Mouse (Mus musculus) hindbrain, embryonic 16.5 days (tissue): Measurements from ENCODE around the gene Ccnjl. TPM values are rescaled to one million over a fixed set of nuclear protein-coding genes. Genes with fewer than 3 reads are reported as not detected.

Experiments
- ATAC-seq: fragments of 200-750 bp; cut with Nextera tagmentation; 2 replicates; pipeline ENCODE4 v1.8.0; 2017; ENCODE audit warnings: moderate TSS enrichment, moderate library complexity
- H3K27ac ChIP-seq: fragments of 300-500 bp; sonication (generic); 2 replicates; pipeline ENCODE4 v1.5.1; 2014; ENCODE audit warnings: low read depth, mild to moderate bottlenecking, control low read depth, low read length, moderate library complexity
- H3K27me3 ChIP-seq: fragments of 300-500 bp; sonication (generic); replicated peaks from 2 replicates; pipeline ENCODE4 v1.6.1; 2014; ENCODE audit warnings: low read length; ENCODE audit not compliant: control insufficient read depth, insufficient read depth
- H3K36me3 ChIP-seq: fragments of 300-500 bp; sonication (generic); 2 replicates; pipeline ENCODE4 v1.6.1; 2014; ENCODE audit warnings: mild to moderate bottlenecking, low read length, moderate library complexity, mixed read lengths; ENCODE audit not compliant: control insufficient read depth, insufficient read depth
- H3K4me1 ChIP-seq: fragments of 300-500 bp; sonication (generic); 2 replicates; pipeline ENCODE4 v1.6.1; 2014; ENCODE audit warnings: low read depth, low read length; ENCODE audit not compliant: control insufficient read depth, insufficient read depth
- H3K4me2 ChIP-seq: fragments of 300-500 bp; sonication (generic); 2 replicates; pipeline ENCODE4 v1.6.1; 2014; ENCODE audit warnings: mild to moderate bottlenecking, low read length, control low read depth, moderate library complexity
- H3K4me3 ChIP-seq: fragments of 300-500 bp; sonication (generic); 2 replicates; pipeline ENCODE4 v1.5.1; 2014; ENCODE audit warnings: mild to moderate bottlenecking, low read length, control low read depth, moderate library complexity
- H3K9ac ChIP-seq: fragments of 300-500 bp; sonication (generic); 2 replicates; pipeline ENCODE4 v1.6.1; 2014; ENCODE audit warnings: low read depth, mild to moderate bottlenecking, control low read depth, low read length, moderate library complexity
- H3K9me3 ChIP-seq: fragments of 300-500 bp; sonication (generic); 2 replicates; pipeline ENCODE4 v1.6.1; 2014; ENCODE audit warnings: mild to moderate bottlenecking, low read length, moderate library complexity; ENCODE audit not compliant: control insufficient read depth
- WGBS: fragments of 180-500 bp; shearing (Covaris S2); extraction: QIAGEN DNeasy Blood & Tissue Kit; methylation state at CpG from one replicate; pipeline ENCODE4 v1.1.7; 2014; 5-methylcytosine and 5-hydroxymethylcytosine counted together
- polyA plus RNA-seq: library from polyadenylated mRNA; unstranded; fragments of >200 nt; fragmentation: Nextera tagmentation; extraction: Ambion mirVana; gene quantifications from 2 replicates; pipeline ENCODE4 v1.2.1, GENCODE M21; 2015

Ccnjl gene
- polyA plus RNA-seq, 1 experiment from 2014 or later: 7.1 TPM

DNA sequence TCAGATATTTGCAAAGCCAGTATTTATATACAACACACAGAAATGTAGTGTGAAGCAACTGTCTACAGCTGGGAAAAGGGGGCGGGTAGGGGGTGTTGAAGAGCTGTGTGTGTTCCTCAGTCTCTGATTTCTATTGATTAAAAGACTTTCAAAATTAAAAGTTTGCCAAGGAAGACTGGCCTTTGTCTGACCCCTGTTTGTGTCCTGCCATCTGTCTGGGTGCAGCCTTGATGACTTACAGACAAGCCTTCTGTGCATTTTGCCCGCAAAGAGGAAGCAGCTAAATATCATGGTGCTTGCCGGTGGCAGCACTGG lies 46.4 kb downstream of the Ccnjl start:
- ATAC-seq: no peak; the same call in 1 of the 2 replicates
- peaks cover 11% of the 10 kb centered on the region for H3K4me1 ChIP-seq
- H3K36me3 ChIP-seq: no peaks in the 10 kb centered on the region
- H3K9ac ChIP-seq: no peak overlapping the region; the same call in 1 of the 2 replicates
- H3K4me3 ChIP-seq: no peak overlapping the region
- H3K27ac ChIP-seq: no peak overlapping the region; the same call in 1 of the 2 replicates
- H3K9me3 ChIP-seq: no peaks in the 10 kb centered on the region
- WGBS: 17% methylated on average over 3 of the region's 3 CpGs
- peak overlapping the region; percentile 18; the same call in 1 of the 2 replicates for H3K4me2 ChIP-seq
- no peaks in the 10 kb centered on the region for H3K27me3 ChIP-seq

DNA sequence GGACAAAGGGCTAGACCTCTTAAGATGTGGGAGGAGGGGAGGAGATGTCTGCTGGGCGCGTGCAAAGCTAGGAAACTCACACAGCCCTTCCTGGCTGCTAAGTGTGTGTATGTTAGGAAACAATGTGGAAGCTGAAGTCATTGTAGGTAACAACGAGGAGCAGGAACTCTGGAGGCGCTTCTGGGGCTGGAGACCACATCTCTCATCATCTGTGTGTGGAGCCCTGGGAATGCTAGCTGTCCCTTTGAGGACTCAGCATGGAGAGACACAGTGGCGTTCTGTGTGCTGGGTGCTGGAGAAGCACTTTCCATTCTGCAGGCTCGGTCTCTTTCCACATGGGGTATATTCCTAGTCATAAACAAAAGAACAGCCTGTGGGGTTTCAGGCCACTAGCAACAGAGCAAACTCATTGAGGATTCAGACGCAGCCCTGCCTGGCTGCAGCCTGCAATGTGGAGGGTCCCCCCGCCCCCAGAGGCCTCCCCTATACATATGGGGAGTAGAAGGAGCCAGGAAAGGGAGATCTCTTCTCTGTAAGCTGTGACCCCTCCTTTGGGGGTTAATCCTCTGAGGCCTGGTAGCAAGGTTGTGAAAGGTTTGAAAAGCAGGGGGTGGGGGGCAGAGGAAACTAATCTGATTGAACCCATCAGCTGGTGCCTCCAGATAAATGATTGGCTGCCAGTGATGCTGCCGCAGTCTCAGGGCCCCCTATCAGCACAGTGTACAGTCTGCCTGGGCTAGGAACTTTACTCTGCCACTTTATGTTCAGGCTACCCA lies 47.0 kb downstream of the Ccnjl start:
- Histone ChIP-seq H3K27me3 (no peaks in the 10 kb centered on the region), H3K4me2 (peak overlapping the region; percentile 18; the same call in 1 of the 2 replicates), H3K9ac (peak overlapping the region; percentile 41; the same call in 1 of the 2 replicates), H3K9me3 (no peaks in the 10 kb centered on the region), H3K27ac (peak overlapping the region; percentile 26), H3K4me1 (peaks cover 11% of the 10 kb centered on the region), H3K4me3 (no peak overlapping the region), H3K36me3 (no peaks in the 10 kb centered on the region)
- peak; percentile 80 for ATAC-seq
- WGBS: 6% methylated on average over 9 of the region's 9 CpGs

DNA sequence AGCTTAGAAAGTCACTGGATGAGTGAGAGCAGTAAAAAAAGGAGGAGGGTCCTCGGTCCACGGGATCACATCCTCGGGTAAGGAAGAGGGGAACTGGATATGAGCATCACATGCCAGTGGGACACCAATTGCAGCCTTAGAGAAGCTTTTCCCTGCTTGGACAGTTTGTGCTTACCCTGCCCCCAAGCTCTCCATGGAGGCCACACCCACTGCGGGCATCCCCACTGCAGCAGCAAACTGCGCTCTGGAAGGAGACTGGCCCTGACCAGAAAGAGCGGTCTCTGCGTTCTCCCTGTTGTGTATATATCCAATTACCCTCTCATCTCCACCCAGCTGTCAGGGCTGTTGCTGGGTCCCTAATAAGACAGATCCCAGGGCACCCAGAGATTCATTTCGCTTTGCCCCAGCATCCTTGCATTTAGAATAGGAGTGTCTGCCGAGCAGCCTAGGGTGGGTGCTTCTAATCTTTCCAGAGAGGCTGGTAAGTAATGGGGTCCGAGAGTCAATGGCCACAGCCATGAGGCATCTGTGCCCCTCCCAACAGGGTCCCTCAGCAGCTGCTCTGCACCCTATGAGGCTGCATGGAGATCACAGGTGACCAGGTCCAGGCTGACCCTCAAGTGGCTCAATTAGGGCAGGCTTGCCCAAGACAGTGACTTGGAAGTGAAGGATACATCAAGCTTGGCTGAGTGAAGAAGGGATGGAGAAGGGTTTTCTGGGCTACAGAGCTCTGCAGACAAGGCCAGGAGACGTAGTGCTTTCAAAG lies 49.3 kb downstream of the Ccnjl start:
- ATAC-seq: 0 out of 2 replicates have a peak, but pooled peaks have one; percentile 9
- Histone ChIP-seq H3K4me3 (no peak overlapping the region), H3K27ac (no peak overlapping the region), H3K4me2 (no peak overlapping the region), H3K27me3 (no peaks in the 10 kb centered on the region), H3K4me1 (peaks cover 11% of the 10 kb centered on the region), H3K9me3 (no peaks in the 10 kb centered on the region), H3K36me3 (no peaks in the 10 kb centered on the region), H3K9ac (no peak overlapping the region)
- WGBS: 58% methylated on average over 11 of the region's 11 CpGs

DNA sequence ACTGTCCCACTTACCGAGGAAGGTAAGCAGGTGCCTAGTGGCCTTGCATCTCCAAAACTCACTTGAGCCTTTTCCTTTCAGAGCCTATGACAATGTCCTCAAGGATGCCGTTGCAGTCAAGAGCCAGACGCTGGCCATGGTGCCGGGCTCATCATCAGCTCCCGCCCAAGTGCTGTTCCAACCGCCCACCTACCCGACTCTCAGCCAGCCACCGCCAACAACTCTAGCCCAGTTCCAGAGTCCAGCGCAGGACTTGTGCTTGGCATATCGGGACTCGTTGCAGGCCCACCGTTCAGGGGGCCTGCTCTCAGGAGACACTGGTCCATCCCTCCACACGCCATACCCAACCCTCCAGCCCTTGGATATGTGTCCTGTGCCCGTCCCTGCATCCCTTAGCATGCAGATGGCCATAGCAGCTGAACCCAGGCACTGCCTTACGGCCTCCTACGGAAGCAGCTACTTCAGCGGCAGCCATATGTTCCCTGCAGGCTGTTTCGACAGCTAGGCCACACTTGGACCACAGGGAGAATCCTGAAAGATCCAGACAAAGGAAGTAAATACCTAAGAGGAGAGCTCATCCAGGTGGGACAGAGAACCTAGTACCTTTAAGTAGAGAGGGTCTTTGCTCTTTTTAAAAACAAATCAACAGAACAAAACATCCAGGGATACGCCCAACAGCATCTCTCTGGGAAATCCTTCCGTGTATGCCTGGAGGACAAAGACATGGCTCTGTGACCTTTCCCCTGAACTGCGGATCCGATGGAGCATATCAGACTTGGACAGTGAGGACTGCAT lies 56.8 kb downstream of the Ccnjl start:
- Histone ChIP-seq H3K36me3 (no peaks in the 10 kb centered on the region; the same call in 1 of the 2 replicates), H3K4me2 (no peak overlapping the region), H3K9ac (no peak overlapping the region), H3K27me3 (no peaks in the 10 kb centered on the region), H3K27ac (no peak overlapping the region), H3K4me3 (no peak overlapping the region), H3K9me3 (no peaks in the 10 kb centered on the region), H3K4me1 (no peaks in the 10 kb centered on the region)
- WGBS: 84% methylated on average over 22 of the region's 22 CpGs
- no peak for ATAC-seq

DNA sequence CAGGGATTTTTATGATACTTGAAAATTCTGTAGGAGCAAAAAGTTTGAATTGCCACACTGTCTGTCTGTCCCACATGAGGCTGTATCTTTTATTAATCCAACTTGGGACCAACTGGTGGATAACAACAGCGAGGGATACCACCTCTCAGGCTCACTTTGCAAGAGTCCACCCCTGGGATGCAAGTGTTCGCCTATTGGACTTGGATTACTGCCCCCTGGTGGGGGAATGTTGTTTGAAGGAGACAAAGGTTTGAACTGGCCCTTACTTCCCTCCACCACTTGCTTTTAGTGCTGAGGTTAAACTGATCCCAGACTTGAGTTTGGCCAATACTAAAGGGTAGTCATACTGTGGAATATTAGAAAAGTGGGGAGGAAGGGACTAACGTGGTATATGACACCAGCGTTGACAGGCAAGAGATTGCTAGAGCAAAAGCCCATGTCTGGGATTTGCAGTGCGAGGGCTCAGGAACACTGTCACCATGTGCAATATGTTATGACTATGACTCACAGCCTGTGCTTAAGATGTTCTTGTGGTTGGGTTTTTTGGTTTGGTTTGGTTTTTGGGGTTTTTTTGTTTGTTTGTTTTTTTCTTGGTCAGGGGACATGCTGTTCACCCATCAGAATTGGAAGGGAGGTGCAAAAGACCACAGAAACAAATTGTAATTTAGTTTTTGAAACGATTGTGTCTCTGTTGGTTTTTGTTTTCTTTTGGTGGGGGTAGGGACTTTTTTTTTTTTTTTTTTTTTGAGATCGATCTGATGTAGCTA lies 57.9 kb downstream of the Ccnjl start, which contains the start of gene 4933415A04Rik:
Gene 4933415A04Rik, plus strand, starts transcription at position 717 of the 767 bp plus-strand sequence.
- no peak within 1 kb of the TSS for H3K9ac ChIP-seq
- H3K27me3 ChIP-seq: no peaks in the 10 kb centered on the region
- no peak within 1 kb of the TSS for H3K27ac ChIP-seq
- H3K4me3 ChIP-seq: no peak within 1 kb of the TSS
- no peaks in the 10 kb centered on the region for H3K9me3 ChIP-seq
- 73% methylated on average over 7 of the region's 7 CpGs for WGBS
- H3K36me3 ChIP-seq: no peaks in the 10 kb centered on the region; the same call in 1 of the 2 replicates
- ATAC-seq: no peak
- no peak within 1 kb of the TSS for H3K4me2 ChIP-seq
- no peaks in the 10 kb centered on the region for H3K4me1 ChIP-seq

DNA sequence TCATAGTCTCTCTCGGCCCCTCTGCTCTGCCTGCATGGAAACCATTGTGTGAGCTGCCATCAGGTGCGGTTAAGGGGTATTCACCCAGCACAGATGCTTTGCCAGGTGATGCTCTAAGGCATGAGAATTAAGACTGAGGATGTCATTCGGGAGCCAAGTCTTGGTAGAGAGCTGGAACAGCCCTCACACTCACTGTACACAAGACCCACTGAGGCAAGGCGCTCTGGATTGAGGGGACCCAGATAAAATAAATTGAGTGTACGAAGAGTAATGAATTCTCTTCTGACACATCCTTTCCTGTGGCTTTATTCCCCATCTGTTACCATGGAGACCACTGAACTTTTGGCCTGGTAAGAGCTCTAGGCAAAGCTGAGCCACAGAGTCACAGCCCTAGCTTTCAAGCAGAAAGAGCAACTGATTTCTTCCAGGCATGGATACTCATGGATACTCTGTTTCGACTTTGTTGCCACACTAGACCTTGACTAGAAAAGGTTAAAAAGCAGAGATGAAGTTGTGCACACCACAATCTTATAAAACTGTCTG lies 61.0 kb downstream of the Ccnjl start:
- Histone ChIP-seq H3K4me2 (no peak overlapping the region), H3K4me3 (no peak overlapping the region), H3K36me3 (no peaks in the 10 kb centered on the region), H3K4me1 (no peaks in the 10 kb centered on the region), H3K27ac (no peak overlapping the region), H3K9me3 (no peaks in the 10 kb centered on the region), H3K9ac (no peak overlapping the region), H3K27me3 (no peaks in the 10 kb centered on the region)
- WGBS: 49% methylated on average over 6 of the region's 6 CpGs
- no peak for ATAC-seq

DNA sequence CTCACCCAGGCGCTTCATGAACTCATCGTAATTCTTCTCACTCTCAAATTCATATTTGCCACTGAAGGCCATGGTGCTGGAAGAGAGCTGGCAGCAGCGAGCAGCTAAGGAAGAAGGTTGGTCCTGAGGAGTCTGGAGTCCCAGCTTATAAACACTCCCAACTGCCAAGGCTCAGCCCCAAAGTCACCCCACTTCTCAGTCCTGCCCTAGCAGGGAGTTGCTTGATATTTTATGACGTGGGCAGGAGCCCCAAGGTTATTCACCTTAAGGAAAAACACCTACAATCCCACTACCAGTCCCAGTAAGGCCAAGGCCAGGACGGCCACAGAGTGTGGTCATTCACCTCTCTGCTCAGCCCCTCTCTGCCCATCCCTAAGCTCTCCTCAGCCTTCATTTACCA lies 72.9 kb downstream of the Ccnjl start, which contains the start of gene Fabp6:
Gene Fabp6, minus strand, starts transcription at position 101 of the 400 bp plus-strand sequence.
- no peak for ATAC-seq
- no peak within 1 kb of the TSS for H3K27ac ChIP-seq
- WGBS: 87% methylated on average over 5 of the region's 5 CpGs
- no peak within 1 kb of the TSS for H3K4me3 ChIP-seq
- no peaks in the 10 kb centered on the region for H3K9me3 ChIP-seq
- no peak within 1 kb of the TSS for H3K4me2 ChIP-seq
- H3K27me3 ChIP-seq: no peaks in the 10 kb centered on the region
- no peaks in the 10 kb centered on the region for H3K4me1 ChIP-seq
- H3K9ac ChIP-seq: no peak within 1 kb of the TSS
- H3K36me3 ChIP-seq: no peaks in the 10 kb centered on the region

DNA sequence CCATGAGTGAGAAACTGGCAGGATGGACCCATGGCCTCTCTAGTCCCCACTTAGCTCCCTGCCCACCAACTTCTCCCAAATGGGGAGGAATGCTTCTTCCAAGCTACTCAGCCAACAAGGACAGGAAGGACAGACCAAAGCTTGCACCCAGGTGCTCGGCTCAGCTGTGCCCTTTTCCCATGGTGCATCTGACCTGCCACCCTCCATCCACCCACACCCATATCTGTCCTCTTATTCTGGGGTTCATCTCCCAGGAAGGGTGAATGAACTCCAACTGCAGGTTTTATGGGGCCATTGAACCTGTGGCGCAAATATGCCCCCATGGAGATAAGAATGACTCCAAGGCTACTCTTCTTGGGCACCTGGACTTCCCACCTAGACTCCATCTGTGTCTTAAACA lies 75.6 kb downstream of the Ccnjl start:
- no peaks in the 10 kb centered on the region for H3K27me3 ChIP-seq
- no peaks in the 10 kb centered on the region for H3K4me1 ChIP-seq
- 89% methylated on average over 2 of the region's 2 CpGs for WGBS
- H3K36me3 ChIP-seq: no peaks in the 10 kb centered on the region
- H3K4me3 ChIP-seq: no peak overlapping the region
- no peak overlapping the region for H3K4me2 ChIP-seq
- no peak overlapping the region for H3K9ac ChIP-seq
- H3K9me3 ChIP-seq: no peaks in the 10 kb centered on the region
- ATAC-seq: no peak
- H3K27ac ChIP-seq: no peak overlapping the region
